Mouse (Mus musculus) liver, embryonic 16.5 days (tissue): ENCODE data around the gene Mrps36. TPM values are rescaled to one million over a fixed set of nuclear protein-coding genes. Genes with fewer than 3 reads are reported as not detected.

Experiments
- ATAC-seq: fragments of 200-750 bp; cut with Nextera tagmentation; 2 replicates; pipeline ENCODE4 v1.8.0; 2017; ENCODE audit warnings: low read depth, mild to moderate bottlenecking, moderate number of reproducible peaks, moderate library complexity
- H3K27ac ChIP-seq: fragments of 300-500 bp; sonication (generic); 2 replicates; pipeline ENCODE4 v1.5.1; 2014; ENCODE audit warnings: mild to moderate bottlenecking, low read length
- H3K27me3 ChIP-seq: fragments of 300-500 bp; sonication (generic); 2 replicates; pipeline ENCODE4 v1.6.1; 2014; ENCODE audit warnings: low read depth, low read length, mixed read lengths; ENCODE audit not compliant: control insufficient read depth, insufficient read depth
- H3K36me3 ChIP-seq: fragments of 300-500 bp; sonication (generic); 2 replicates; pipeline ENCODE4 v1.6.1; 2014; ENCODE audit warnings: mild to moderate bottlenecking; ENCODE audit not compliant: control insufficient read depth, insufficient read depth
- H3K4me1 ChIP-seq: fragments of 300-500 bp; sonication (generic); 2 replicates; pipeline ENCODE4 v1.6.1; 2014; ENCODE audit warnings: low read depth, low read length, mixed read lengths; ENCODE audit not compliant: control insufficient read depth
- H3K4me2 ChIP-seq: fragments of 300-500 bp; sonication (generic); 2 replicates; pipeline ENCODE4 v1.6.1; 2014; ENCODE audit warnings: low read depth, low read length, mixed read lengths
- H3K4me3 ChIP-seq: fragments of 300-500 bp; sonication (generic); 2 replicates; pipeline ENCODE4 v1.5.1; 2014; ENCODE audit warnings: low read depth, mild to moderate bottlenecking, low read length
- H3K9ac ChIP-seq: fragments of 300-500 bp; sonication (generic); 2 replicates; pipeline ENCODE4 v1.6.1; 2014; ENCODE audit warnings: low read depth, low read length
- H3K9me3 ChIP-seq: fragments of 300-500 bp; sonication (generic); replicated peaks from 2 replicates; pipeline ENCODE4 v1.6.1; 2016; ENCODE audit warnings: low read length; ENCODE audit not compliant: control insufficient read depth
- WGBS: fragments of 180-500 bp; shearing (Covaris S2); extraction: QIAGEN DNeasy Blood & Tissue Kit; methylation state at CpG from one replicate; pipeline ENCODE4 v1.1.7; 2014; ENCODE audit not compliant: insufficient replicate concordance; 5-methylcytosine and 5-hydroxymethylcytosine counted together
- polyA plus RNA-seq: library from polyadenylated mRNA; unstranded; fragments of >200 nt; fragmentation: Nextera tagmentation; extraction: Ambion mirVana; gene quantifications from 2 replicates; pipeline ENCODE4 v1.2.1, GENCODE M21; 2015

Gene Mrps36
- polyA plus RNA-seq, 1 experiment from 2014 or later = 92.4 TPM

DNA sequence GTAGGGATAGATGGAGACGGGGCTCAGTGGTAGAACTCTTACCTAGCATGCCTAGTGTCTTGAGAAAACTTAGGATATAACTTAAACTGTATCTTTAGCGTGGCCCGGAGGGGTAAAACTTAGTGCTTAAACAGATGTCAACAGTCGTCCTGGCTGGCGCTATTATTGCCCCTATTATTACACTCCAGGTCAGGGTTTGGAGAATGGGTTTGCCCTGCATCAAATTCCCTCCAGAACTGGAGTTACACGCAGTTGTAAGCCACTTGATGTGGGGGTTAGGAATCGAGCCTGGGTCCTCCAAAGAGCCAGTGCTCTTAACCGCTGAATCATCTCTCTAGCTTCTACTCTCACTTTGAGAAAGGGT, 31.6 kb upstream of the Mrps36 start:
- peaks cover 46% of the 10 kb centered on the region for H3K4me1 ChIP-seq
- peak overlapping the region; percentile 92 for H3K4me2 ChIP-seq
- WGBS = 11% methylated on average over 8 of the region's 8 CpGs
- H3K9ac ChIP-seq = peak overlapping the region; percentile 79
- H3K36me3 ChIP-seq = peaks cover 25% of the 10 kb centered on the region
- peak overlapping the region; percentile 78 for H3K4me3 ChIP-seq
- H3K9me3 ChIP-seq = no peaks in the 10 kb centered on the region
- peak overlapping the region; percentile 88 for H3K27ac ChIP-seq
- ATAC-seq = no peak
- H3K27me3 ChIP-seq = no peaks in the 10 kb centered on the region

DNA sequence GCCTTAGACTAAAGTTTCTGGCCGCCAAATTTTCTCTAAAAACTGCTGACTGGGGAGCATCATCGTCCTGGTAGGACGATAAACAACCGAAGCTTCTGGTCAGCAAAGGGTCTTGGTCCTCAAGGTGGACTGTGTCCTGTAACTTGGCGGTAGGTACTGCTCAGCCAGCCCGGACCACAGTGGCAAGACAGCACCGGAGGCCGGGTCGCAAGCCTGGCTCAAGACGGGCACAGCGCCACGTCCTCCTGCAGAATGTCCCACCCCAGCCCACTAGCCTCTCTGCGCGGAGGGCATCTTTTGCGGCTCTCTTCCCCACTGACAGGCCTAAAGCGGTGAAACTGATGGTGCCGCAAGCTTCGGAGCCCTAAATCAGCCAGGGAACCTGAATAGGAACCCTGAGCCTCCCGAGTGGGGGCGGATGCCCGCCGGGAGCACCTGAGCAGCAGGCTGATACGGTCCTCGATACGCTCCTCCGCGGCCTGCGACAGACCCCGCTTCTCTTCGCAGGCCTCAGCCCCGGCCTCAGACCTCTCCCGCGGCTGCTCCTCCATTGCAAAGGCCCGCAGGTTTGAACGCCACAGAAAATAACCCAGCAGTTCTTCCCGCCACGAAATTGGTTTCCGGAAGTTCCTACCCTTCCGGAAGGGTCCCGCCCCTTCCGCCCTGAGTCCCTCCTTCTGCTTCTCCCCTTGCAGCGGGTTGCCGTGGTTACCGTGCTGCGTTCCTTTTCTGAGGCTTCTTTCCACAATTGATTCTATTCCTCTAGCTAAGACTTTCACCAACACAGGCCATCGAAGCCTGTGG, 31.0 kb upstream of the Mrps36 start, which contains the start of gene Cenph:
TSS of gene Cenph (minus strand) at position 648 of the 804 bp plus-strand sequence.
- WGBS = under 1% methylated on average over 46 of the region's 46 CpGs
- peak within 1 kb of the TSS; percentile 78 for H3K4me3 ChIP-seq
- no peaks in the 10 kb centered on the region for H3K9me3 ChIP-seq
- peak within 1 kb of the TSS; percentile 79 for H3K9ac ChIP-seq
- H3K27me3 ChIP-seq = no peaks in the 10 kb centered on the region
- ATAC-seq = peak; percentile 82
- H3K4me2 ChIP-seq = peak within 1 kb of the TSS; percentile 92
- peaks cover 25% of the 10 kb centered on the region for H3K36me3 ChIP-seq
- H3K27ac ChIP-seq = peak within 1 kb of the TSS; percentile 88
- H3K4me1 ChIP-seq = peaks cover 46% of the 10 kb centered on the region

DNA sequence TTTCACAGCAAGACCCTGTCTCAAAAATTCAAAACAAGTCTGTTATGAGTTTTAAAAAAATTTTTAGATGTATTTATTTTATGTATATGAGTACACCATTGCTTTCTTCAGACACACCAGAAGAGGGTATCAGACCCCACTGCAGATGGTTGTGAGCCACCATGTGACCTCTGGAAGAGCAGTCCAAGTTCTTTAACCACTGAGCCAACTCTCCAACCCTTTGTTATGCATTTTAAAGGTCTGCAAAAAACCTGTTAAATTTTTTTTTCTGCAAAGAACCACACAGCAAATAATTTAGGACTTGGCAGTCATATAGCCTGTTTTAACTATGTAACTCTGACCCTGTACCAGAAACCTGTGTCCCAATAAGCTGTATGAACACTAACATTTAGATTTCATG, 30.2 kb upstream of the Mrps36 start:
- no peak overlapping the region for H3K27ac ChIP-seq
- peaks cover 46% of the 10 kb centered on the region for H3K4me1 ChIP-seq
- no peak for ATAC-seq
- peak overlapping the region; percentile 78 for H3K4me3 ChIP-seq
- H3K27me3 ChIP-seq = no peaks in the 10 kb centered on the region
- no peaks in the 10 kb centered on the region for H3K9me3 ChIP-seq
- peak overlapping the region; percentile 92 for H3K4me2 ChIP-seq
- peak overlapping the region; percentile 79 for H3K9ac ChIP-seq
- peaks cover 24% of the 10 kb centered on the region for H3K36me3 ChIP-seq

DNA sequence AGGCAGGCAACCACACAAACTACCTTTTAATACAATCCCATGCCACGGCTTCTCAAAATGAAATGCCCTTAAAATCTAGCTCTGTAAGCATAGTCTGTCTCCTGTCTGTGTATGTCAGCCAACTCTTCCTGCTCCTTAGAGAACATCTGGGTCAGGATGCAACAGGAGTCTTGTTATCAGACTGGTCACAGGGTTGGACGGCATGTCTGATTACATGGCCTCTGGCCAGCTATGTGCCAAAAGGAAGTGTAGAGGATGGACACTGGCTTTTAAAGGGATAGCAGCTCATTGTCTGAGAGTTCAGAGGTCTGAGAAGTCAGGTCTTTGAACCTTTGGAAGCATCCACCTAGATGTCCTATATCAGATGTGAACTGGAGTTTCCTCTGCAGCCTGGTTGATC, 10.9 kb upstream of the Mrps36 start:
- 61% methylated on average over 2 of the region's 2 CpGs for WGBS
- Histone ChIP-seq H3K4me1 (peaks cover 29% of the 10 kb centered on the region), H3K27ac (no peak overlapping the region), H3K27me3 (no peaks in the 10 kb centered on the region), H3K9me3 (no peaks in the 10 kb centered on the region), H3K4me2 (no peak overlapping the region), H3K4me3 (no peak overlapping the region), H3K9ac (no peak overlapping the region), H3K36me3 (peaks cover 10% of the 10 kb centered on the region)
- ATAC-seq = no peak

DNA sequence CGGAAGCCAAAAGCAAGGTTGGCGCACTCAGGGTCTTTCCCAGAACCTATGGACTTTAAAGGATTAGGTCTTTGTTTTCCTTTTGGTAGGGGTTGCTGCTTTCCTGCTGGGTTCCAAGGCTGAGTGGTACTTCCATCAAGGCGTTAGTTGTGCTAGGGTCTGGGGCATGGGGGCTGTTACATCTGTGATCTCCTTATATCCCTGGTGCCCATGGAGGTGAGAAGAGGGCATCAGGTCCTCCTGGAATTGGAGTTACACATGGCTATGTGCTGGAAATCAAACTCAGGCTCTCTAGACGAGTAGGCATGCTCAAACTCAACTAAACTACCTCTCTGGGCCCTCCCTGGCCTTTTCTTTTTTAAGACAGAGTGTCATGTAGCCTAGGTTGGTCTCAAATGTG, 9.7 kb upstream of the Mrps36 start:
- no peak for ATAC-seq
- WGBS = 79% methylated on average over 4 of the region's 4 CpGs
- no peaks in the 10 kb centered on the region for H3K27me3 ChIP-seq
- H3K4me3 ChIP-seq = no peak overlapping the region
- H3K9ac ChIP-seq = no peak overlapping the region
- H3K9me3 ChIP-seq = no peaks in the 10 kb centered on the region
- H3K36me3 ChIP-seq = no peaks in the 10 kb centered on the region
- no peak overlapping the region for H3K4me2 ChIP-seq
- H3K4me1 ChIP-seq = peaks cover 35% of the 10 kb centered on the region
- H3K27ac ChIP-seq = no peak overlapping the region

DNA sequence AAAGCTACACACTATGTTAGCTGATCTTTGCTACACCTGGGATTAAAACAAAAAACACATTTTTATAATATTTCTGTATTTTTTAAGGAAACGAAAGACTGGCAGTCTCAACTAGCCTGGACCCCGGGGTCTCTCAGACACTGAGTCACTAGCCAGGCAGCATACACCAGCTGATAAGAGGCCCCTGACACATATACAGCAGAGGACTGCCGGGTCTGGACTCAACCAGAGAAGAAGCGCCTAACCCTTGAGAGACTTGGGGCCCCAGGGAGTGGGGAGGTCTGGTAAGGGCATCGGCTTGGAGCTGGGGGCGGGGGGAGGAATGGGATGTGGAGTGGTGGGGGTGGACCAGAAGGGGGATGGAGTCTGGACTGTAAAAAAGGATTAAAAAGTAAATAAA, 8.6 kb upstream of the Mrps36 start:
- WGBS = 41% methylated on average over 6 of the region's 6 CpGs
- Histone ChIP-seq H3K4me3 (no peak overlapping the region), H3K9me3 (no peaks in the 10 kb centered on the region), H3K4me2 (peak overlapping the region; percentile 17), H3K27me3 (no peaks in the 10 kb centered on the region), H3K27ac (0 out of 2 replicates have a peak overlapping the region, but pooled peaks have one; percentile 25), H3K4me1 (peaks cover 41% of the 10 kb centered on the region), H3K36me3 (no peaks in the 10 kb centered on the region), H3K9ac (0 out of 2 replicates have a peak overlapping the region, but pooled peaks have one; percentile 4)
- 0 out of 2 replicates have a peak, but pooled peaks have one; percentile 20 for ATAC-seq

DNA sequence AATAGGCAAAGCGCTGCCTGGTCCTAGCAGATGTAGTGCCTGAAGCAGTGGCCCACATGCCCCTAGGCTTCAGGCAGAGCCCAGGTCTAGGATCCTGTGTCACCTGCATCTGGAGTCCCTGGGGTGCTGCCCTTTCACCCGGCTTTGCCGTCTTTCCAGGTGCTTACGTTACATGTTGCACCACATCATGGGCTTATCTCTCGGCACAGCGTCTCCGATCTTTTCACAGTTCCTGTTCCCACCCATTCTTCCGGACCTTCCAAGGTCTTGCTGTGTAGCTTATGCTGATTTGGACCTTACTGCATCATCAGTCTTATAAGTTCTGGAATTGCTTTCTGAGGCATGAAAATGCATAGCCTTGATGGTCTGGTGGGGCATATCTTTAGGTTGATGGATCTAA, 8.1 kb upstream of the Mrps36 start:
- peak; percentile 63 for ATAC-seq
- H3K4me1 ChIP-seq = peaks cover 43% of the 10 kb centered on the region
- H3K4me3 ChIP-seq = no peak overlapping the region
- WGBS = 51% methylated on average over 8 of the region's 8 CpGs
- no peaks in the 10 kb centered on the region for H3K9me3 ChIP-seq
- no peaks in the 10 kb centered on the region for H3K36me3 ChIP-seq
- H3K27ac ChIP-seq = peak overlapping the region; percentile 25; the same call in 1 of the 2 replicates
- H3K27me3 ChIP-seq = no peaks in the 10 kb centered on the region
- peak overlapping the region; percentile 17 for H3K4me2 ChIP-seq
- peak overlapping the region; percentile 5; the same call in 1 of the 2 replicates for H3K9ac ChIP-seq

DNA sequence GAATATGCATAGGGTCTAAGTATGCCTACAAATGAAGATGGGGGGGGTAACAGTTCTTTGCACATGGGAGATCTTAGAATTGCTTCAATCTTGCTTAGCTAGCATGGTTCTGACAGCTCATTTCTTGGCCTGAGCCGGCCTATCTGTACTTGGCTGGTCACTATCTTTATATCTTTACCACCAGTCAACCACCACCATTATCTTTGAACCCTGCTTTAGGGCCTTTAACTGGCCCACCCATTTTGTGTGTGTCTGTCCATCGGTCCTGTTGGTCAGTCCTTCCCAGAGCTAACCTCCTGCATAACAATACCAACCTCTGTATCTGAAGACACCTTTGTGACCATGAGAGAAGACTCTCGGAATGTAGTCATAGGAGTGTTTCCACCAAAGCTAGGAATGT, 6.9 kb upstream of the Mrps36 start:
- peak overlapping the region; percentile 52 for H3K27ac ChIP-seq
- no peaks in the 10 kb centered on the region for H3K9me3 ChIP-seq
- H3K27me3 ChIP-seq = no peaks in the 10 kb centered on the region
- no peak overlapping the region for H3K4me3 ChIP-seq
- 0 out of 2 replicates have a peak overlapping the region, but pooled peaks have one; percentile 2 for H3K4me2 ChIP-seq
- WGBS = 32% methylated on average over 3 of the region's 3 CpGs
- peak; percentile 37; the same call in 1 of the 2 replicates for ATAC-seq
- no peaks in the 10 kb centered on the region for H3K36me3 ChIP-seq
- peaks cover 43% of the 10 kb centered on the region for H3K4me1 ChIP-seq
- no peak overlapping the region for H3K9ac ChIP-seq

DNA sequence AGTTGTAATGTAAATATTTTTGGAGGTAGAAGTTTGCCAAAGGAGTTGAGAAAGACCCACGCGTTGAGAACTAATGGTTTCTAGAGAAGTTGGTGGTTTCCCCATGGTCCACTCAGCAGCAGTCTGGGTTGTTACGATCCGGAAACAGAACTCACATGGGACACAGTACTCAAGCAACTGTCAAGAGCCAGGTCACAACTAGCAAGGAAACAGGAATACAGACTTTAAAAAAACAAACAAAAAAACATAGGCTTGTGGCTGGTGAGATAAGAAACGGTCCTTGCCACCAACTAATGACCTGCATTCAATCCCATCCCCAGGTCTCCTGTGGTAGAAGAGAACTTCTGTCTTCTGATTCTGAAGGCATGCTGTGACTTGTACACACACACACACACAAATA, 6.3 kb upstream of the Mrps36 start:
- Histone ChIP-seq H3K9ac (no peak overlapping the region), H3K4me3 (no peak overlapping the region), H3K4me1 (peaks cover 43% of the 10 kb centered on the region), H3K36me3 (no peaks in the 10 kb centered on the region), H3K27ac (peak overlapping the region; percentile 52), H3K27me3 (no peaks in the 10 kb centered on the region), H3K4me2 (no peak overlapping the region), H3K9me3 (no peaks in the 10 kb centered on the region)
- 14% methylated on average over 5 of the region's 5 CpGs for WGBS
- ATAC-seq = no peak
